Mouse (Mus musculus) forebrain, embryonic 14.5 days (tissue): ENCODE measurements at regions not wholly inside any gene's neighbourhood (a gene's known extent, or its start where the extent isn't known, plus 50 kb on each side); places are given as distances from the start of the nearest gene placed in this dataset.

Experiments
- ATAC-seq: fragments of 200-750 bp; cut with Nextera tagmentation; 2 replicates; pipeline ENCODE4 v1.8.0; 2017; ENCODE audit warnings: mild to moderate bottlenecking, moderate library complexity
- DNase-seq: peaks from one replicate; pipeline ENCODE4 v3.0.0-alpha.2; 2015; ENCODE audit warnings: low spot score
- H3K27ac ChIP-seq: fragments of 300-500 bp; sonication (generic); 2 replicates; pipeline ENCODE4 v1.5.1; 2014; ENCODE audit warnings: low read depth, mild to moderate bottlenecking, control low read depth, low read length, moderate library complexity
- H3K27me3 ChIP-seq: fragments of 300-500 bp; sonication (generic); replicated peaks from 2 replicates; pipeline ENCODE4 v1.6.1; 2014; ENCODE audit warnings: low read length, control low read depth, mixed read lengths; ENCODE audit not compliant: control insufficient read depth, insufficient read depth
- H3K36me3 ChIP-seq: fragments of 300-500 bp; sonication (generic); 2 replicates; pipeline ENCODE4 v1.6.1; 2014; ENCODE audit warnings: low read length, control low read depth; ENCODE audit not compliant: control insufficient read depth, insufficient read depth
- H3K4me1 ChIP-seq: fragments of 300-500 bp; sonication (generic); 2 replicates; pipeline ENCODE4 v1.6.1; 2014; ENCODE audit warnings: antibody characterized with exemption, low read length, control low read depth; ENCODE audit not compliant: control insufficient read depth, insufficient read depth
- H3K4me2 ChIP-seq: fragments of 300-500 bp; sonication (generic); 2 replicates; pipeline ENCODE4 v1.6.1; 2014; ENCODE audit warnings: mild to moderate bottlenecking, control low read depth, low read length
- H3K4me3 ChIP-seq: fragments of 300-500 bp; sonication (generic); 2 replicates; pipeline ENCODE4 v1.5.1; 2014; ENCODE audit warnings: low read depth, low read length, control low read depth
- H3K9ac ChIP-seq: fragments of 300-500 bp; sonication (generic); 2 replicates; pipeline ENCODE4 v1.6.1; 2014; ENCODE audit warnings: mild to moderate bottlenecking, low read length, control low read depth, moderate library complexity
- H3K9me3 ChIP-seq: fragments of 300-500 bp; sonication (generic); replicated peaks from 2 replicates; pipeline ENCODE4 v1.6.1; 2016; ENCODE audit warnings: low read length, control low read depth, mixed read lengths; ENCODE audit not compliant: control insufficient read depth
- WGBS: fragments of 180-500 bp; shearing (Covaris S2); extraction: QIAGEN DNeasy Blood & Tissue Kit; methylation state at CpG from one replicate; pipeline ENCODE4 v1.1.7; 2014; 5-methylcytosine and 5-hydroxymethylcytosine counted together

GRCm38 (mm10) chr2:167775218-167775915, 85.7 kb upstream of the Tmem189 start:
- Histone ChIP-seq H3K4me2 (no peak overlapping the region), H3K36me3 (no peaks in the 10 kb centered on the region), H3K4me1 (peaks cover 7% of the 10 kb centered on the region), H3K4me3 (no peak overlapping the region), H3K27me3 (no peaks in the 10 kb centered on the region), H3K9me3 (no peaks in the 10 kb centered on the region), H3K27ac (no peak overlapping the region), H3K9ac (no peak overlapping the region)
- ATAC-seq (no peak), DNase-seq (no peak)
- 80% methylated on average over 20 of the region's 20 CpGs for WGBS

- H3K4me1 ChIP-seq, result peaks cover 7% of the 10 kb centered on the region
- no peak for ATAC-seq
- 18% methylated on average over 10 of the region's 10 CpGs for WGBS
- H3K9me3 ChIP-seq, result no peaks in the 10 kb centered on the region
- no peak overlapping the region for H3K4me2 ChIP-seq
- no peak overlapping the region for H3K9ac ChIP-seq
- no peaks in the 10 kb centered on the region for H3K27me3 ChIP-seq
- H3K27ac ChIP-seq, result no peak overlapping the region
- DNase-seq, result no peak
- no peaks in the 10 kb centered on the region for H3K36me3 ChIP-seq
- no peak overlapping the region for H3K4me3 ChIP-seq
Measured at GRCm38 (mm10) chr2:167774806-167775179, 85.2 kb upstream of the Tmem189 start.

GRCm38 (mm10) chr2:167774166-167774805, 84.7 kb upstream of the Tmem189 start:
- H3K9ac ChIP-seq, result no peak overlapping the region
- no peaks in the 10 kb centered on the region for H3K27me3 ChIP-seq
- H3K36me3 ChIP-seq, result no peaks in the 10 kb centered on the region
- H3K4me2 ChIP-seq, result no peak overlapping the region
- no peak for ATAC-seq
- H3K27ac ChIP-seq, result no peak overlapping the region
- no peaks in the 10 kb centered on the region for H3K9me3 ChIP-seq
- no peak for DNase-seq
- peaks cover 7% of the 10 kb centered on the region for H3K4me1 ChIP-seq
- 92% methylated on average over 2 of the region's 2 CpGs for WGBS
- no peak overlapping the region for H3K4me3 ChIP-seq

- no peak overlapping the region for H3K9ac ChIP-seq
- H3K36me3 ChIP-seq, result no peaks in the 10 kb centered on the region
- no peak overlapping the region for H3K4me2 ChIP-seq
- no peak for ATAC-seq
- H3K4me1 ChIP-seq, result peaks cover 7% of the 10 kb centered on the region
- H3K9me3 ChIP-seq, result no peaks in the 10 kb centered on the region
- H3K4me3 ChIP-seq, result no peak overlapping the region
- no peak overlapping the region for H3K27ac ChIP-seq
- WGBS, result 94% methylated on average over 5 of the region's 5 CpGs
- DNase-seq, result no peak
- H3K27me3 ChIP-seq, result no peaks in the 10 kb centered on the region
Measured at GRCm38 (mm10) chr2:167772834-167773233, 83.2 kb upstream of the Tmem189 start.

- Histone ChIP-seq H3K27me3 (no peaks in the 10 kb centered on the region), H3K4me1 (no peaks in the 10 kb centered on the region), H3K9me3 (no peaks in the 10 kb centered on the region), H3K36me3 (no peaks in the 10 kb centered on the region), H3K9ac (no peak overlapping the region), H3K27ac (no peak overlapping the region), H3K4me2 (no peak overlapping the region), H3K4me3 (no peak overlapping the region)
- 40% methylated on average over 13 of the region's 13 CpGs for WGBS
- DNase-seq (peak; percentile 71), ATAC-seq (peak; percentile 70)
Measured at GRCm38 (mm10) chr2:167767962-167768361, 78.3 kb upstream of the Tmem189 start.

GRCm38 (mm10) chr2:167767371-167767770, 77.7 kb upstream of the Tmem189 start:
- Histone ChIP-seq H3K27ac (no peak overlapping the region), H3K27me3 (no peaks in the 10 kb centered on the region), H3K9ac (no peak overlapping the region), H3K4me1 (no peaks in the 10 kb centered on the region), H3K9me3 (no peaks in the 10 kb centered on the region), H3K4me3 (no peak overlapping the region), H3K36me3 (no peaks in the 10 kb centered on the region), H3K4me2 (no peak overlapping the region)
- ATAC-seq (no peak), DNase-seq (no peak)
- 86% methylated on average over 8 of the region's 8 CpGs for WGBS

GRCm38 (mm10) chr2:167765811-167766210, 76.2 kb upstream of the Tmem189 start:
- no peak overlapping the region for H3K4me2 ChIP-seq
- H3K4me3 ChIP-seq, result no peak overlapping the region
- no peak for DNase-seq
- WGBS, result 89% methylated on average over 6 of the region's 6 CpGs
- no peak for ATAC-seq
- no peaks in the 10 kb centered on the region for H3K27me3 ChIP-seq
- no peak overlapping the region for H3K9ac ChIP-seq
- H3K27ac ChIP-seq, result no peak overlapping the region
- no peaks in the 10 kb centered on the region for H3K4me1 ChIP-seq
- no peaks in the 10 kb centered on the region for H3K9me3 ChIP-seq
- no peaks in the 10 kb centered on the region for H3K36me3 ChIP-seq

- no peak overlapping the region for H3K4me3 ChIP-seq
- no peaks in the 10 kb centered on the region for H3K27me3 ChIP-seq
- peak; percentile 43 for ATAC-seq
- H3K27ac ChIP-seq, result no peak overlapping the region
- WGBS, result 50% methylated on average over 22 of the region's 22 CpGs
- DNase-seq, result peak; percentile 64
- no peaks in the 10 kb centered on the region for H3K9me3 ChIP-seq
- H3K36me3 ChIP-seq, result no peaks in the 10 kb centered on the region
- H3K4me1 ChIP-seq, result no peaks in the 10 kb centered on the region
- no peak overlapping the region for H3K4me2 ChIP-seq
- no peak overlapping the region for H3K9ac ChIP-seq
Measured at GRCm38 (mm10) chr2:167765072-167765800, 75.6 kb upstream of the Tmem189 start.

- H3K9ac ChIP-seq, result no peak overlapping the region
Measured at GRCm38 (mm10) chr2:167763891-167764410, 74.3 kb upstream of the Tmem189 start.

More at GRCm38 (mm10) chr2:167763891-167764410, 74.3 kb upstream of the Tmem189 start:
- DNase-seq (no peak), ATAC-seq (no peak)
- Histone ChIP-seq H3K4me3 (no peak overlapping the region), H3K27ac (no peak overlapping the region), H3K4me1 (no peaks in the 10 kb centered on the region), H3K9me3 (no peaks in the 10 kb centered on the region), H3K27me3 (no peaks in the 10 kb centered on the region), H3K4me2 (no peak overlapping the region), H3K36me3 (no peaks in the 10 kb centered on the region)
- 89% methylated on average over 7 of the region's 7 CpGs for WGBS
